Mouse (Mus musculus) gastrocnemius, postnatal 10 days (tissue): Measurements from ENCODE around the gene Aifm1. TPM values are rescaled to one million over a fixed set of nuclear protein-coding genes. Genes with fewer than 3 reads are reported as not detected.

ENCODE experiments used
- total RNA-seq, 2 experiments: library from RNA; stranded (reverse); gene quantifications; 2 replicates each; pipeline ENCODE4 v1.2.3; 2021

The Aifm1 gene
- total RNA-seq, 2 experiments from 2014 or later = 41.8 to 46.2 TPM

Other genes with a start within 250 kb of the Aifm1 start
- gene Bcorl1, start 172.2 kb downstream of the Aifm1 start, total RNA-seq = 1 to 10 TPM; 6.4 to 8.2 TPM
- 10 to 100 TPM in 1 of 2 experiments, 1 to 10 TPM in 1; 6.1 to 11.3 TPM for gene Elf4, start 50.4 kb downstream of the Aifm1 start, total RNA-seq
- 1 to 10 TPM in 1 of 2 experiments, under 1 TPM in 1; 0.54 to 1.2 TPM for gene Rab33a, start 5.7 kb upstream of the Aifm1 start, total RNA-seq
- 10 to 100 TPM in 1 of 2 experiments, 1 to 10 TPM in 1; 5.9 to 10.8 TPM for gene Zfp280c, start 80.9 kb upstream of the Aifm1 start, total RNA-seq
- gene Slc25a14, start 109.8 kb upstream of the Aifm1 start, total RNA-seq = 1 to 10 TPM; 1.6 to 1.7 TPM
- gene Gpr119, start 160.9 kb upstream of the Aifm1 start, total RNA-seq = not detected
- gene Rbmx2, start 181.4 kb upstream of the Aifm1 start, total RNA-seq = 1 to 10 TPM; 2.5 to 2.7 TPM